Mouse (Mus musculus): ENCODE data around the gene Sh2b1.

DNA sequence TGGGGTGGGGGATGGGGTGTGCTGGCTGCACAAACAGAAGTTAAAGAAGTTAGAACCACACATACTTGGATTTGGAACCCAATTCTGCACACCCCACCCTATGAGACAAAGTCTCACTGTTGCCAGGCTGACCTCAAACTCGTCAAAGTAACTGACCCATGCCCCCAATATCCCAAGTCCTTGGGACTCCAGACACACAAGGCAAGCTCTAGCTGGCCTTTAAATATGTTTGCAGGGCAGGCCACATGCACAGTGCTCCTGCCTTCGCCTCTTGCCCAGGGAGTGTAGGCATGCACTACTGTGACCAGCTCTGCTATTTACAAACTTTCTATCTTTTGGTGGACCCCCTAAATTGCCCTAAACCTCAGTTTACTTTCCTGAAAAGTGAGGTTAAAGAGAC is 20.0 kb downstream of the Sh2b1 start:
- no peak for TF ChIP-seq POLR2A (IDR thresholded peaks at IDR 0.05; ENCODE audit: low read depth, low read length)
- no peak for TF ChIP-seq CTCF (IDR thresholded peaks at IDR 0.05; ENCODE audit: extremely low read depth, insufficient read length, insufficient replicate concordance, low read depth, low read length)
